Mouse (Mus musculus): Measurements from ENCODE around the gene Prickle1.

Gene Prickle1

DNA sequence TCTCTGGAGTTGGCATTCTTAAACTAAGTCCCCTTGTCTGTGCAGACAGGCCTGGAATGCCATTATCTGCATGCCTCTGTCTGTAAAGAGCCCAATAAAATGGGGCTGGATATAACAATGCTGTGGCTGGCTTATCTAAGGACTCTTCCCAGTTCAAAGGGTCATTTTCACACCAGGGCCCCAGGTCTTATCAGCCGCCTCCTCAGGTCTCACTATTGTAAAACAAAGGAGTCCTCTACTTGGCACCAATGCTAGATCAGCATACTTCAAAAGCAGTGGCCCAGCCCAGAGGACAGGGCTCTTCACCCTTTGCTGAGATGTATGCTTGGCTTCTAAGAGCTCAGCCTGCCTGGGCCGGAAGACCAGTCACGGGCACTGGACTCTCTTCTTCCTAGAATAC lies 56.3 kb downstream of the Prickle1 start:
- DNase-seq: no peak

GRCm38 (mm10) chr15:93538551-93539205 lies 57.0 kb downstream of the Prickle1 start:
- no peak for DNase-seq

GRCm38 (mm10) chr15:93537745-93538144 lies 57.9 kb downstream of the Prickle1 start:
- no peak for DNase-seq

DNA sequence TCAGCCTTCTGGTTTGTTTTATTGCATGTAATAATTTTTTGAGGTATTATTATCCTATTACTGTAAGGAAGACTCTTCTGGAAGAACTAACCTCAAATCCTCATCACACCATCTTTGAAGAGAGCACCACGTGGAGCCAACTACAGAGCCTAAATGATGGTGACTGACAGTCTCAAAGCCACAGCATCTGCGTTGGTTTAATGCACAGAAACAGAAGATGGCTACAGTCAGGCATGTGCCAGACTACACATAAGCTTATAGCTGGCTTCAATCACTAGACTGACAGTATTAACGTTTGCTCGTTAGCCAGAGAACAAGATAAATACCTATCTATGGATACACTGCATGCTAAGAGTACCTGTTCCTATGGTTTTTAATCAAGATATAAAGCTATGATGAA lies 59.5 kb downstream of the Prickle1 start:
- no peak for DNase-seq

DNA sequence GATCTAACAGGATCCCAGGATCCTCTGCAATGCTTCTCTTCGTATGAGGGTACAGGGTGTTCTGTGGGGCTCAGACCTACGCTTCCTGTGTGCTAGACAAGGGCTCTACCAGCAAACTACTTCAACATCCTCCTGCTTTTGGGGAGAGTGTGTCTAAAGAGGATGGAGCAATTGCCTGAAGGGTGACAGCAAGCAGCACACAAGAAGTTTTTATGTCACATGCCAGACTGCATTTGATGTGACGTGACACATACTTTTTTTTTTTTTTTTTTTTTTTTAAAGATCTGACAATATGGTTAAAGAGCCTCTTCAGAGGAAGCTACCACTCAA lies 65.0 kb downstream of the Prickle1 start:
- DNase-seq: no peak

DNA sequence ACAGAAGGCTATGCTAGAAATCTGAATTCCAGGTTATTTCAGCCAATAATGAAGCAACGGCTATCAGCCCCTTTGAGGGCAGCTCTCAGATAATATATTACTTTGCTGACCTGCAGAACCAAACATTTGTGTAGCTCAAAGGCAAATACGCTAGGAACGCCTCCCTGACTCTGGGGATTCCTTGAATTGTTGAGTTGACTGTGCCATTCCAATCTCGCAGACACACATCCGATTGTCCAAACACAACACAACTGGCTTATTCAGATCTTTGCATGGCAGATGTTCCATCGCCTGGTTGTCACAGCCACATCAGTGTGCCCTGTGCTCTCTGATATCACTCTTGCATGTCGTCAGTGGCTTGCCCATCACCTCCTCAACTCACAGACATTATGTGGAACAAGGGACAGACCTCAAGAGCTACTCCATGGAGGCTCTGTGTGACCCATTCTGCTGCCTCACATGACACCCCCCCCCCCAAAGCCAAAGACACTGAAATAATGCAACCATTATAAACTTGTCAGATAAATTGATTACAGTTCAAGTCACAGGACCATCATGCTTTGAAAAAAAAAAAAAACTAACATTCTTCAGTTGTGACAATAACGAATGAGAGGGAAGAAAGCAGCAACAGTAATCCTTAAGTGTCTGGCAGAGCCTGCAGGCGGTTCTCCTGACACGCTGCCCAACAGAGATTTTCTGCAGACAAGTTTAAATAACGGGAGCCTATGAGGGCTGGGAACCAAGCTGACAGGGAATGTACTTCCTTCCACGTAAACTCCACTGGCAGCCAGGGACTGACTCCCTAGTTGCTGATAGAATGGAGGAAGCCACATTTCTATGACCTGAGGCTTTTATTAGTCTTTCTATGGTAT lies 65.6 kb downstream of the Prickle1 start:
- DNase-seq: no peak

DNA sequence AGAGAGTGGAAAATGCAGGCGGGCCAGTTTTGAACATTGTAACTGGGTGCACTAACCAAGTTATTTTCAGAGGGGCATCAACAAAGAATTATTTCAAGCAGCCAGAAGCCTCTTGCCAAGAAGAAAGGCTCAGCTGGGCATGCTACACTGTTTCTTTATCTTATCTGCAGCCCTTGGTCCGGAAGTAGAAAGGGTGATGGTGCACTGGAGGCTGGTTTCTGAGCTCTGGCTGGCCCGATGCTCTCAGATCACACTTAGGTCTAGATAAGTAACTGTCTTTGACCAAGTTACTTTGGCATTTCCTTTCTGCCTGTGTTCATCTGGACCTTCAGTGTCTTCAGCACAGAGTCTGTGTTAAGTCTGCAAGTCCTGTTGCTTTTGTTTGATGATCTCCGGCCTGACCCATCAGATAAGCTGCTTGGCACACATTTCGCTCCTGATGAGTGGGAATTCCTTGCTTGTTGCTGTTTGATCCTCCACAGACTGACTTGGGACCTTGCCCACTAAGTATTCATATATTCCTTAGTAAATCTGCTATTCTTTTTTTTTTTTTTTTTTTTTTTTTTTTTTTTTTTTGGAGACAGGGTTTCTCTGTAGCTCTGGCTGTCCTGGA lies 70.3 kb downstream of the Prickle1 start:
- no peak for DNase-seq

GRCm38 (mm10) chr15:93521787-93522180 lies 73.9 kb downstream of the Prickle1 start:
- DNase-seq: no peak

GRCm38 (mm10) chr15:93521088-93521786 lies 74.5 kb downstream of the Prickle1 start:
- no peak for DNase-seq

- peak; percentile 56 for DNase-seq
These were observed 75.6 kb downstream of the Prickle1 start for GRCm38 (mm10) chr15:93519836-93520826.

- DNase-seq: peak; percentile 87
These were observed 76.5 kb downstream of the Prickle1 start for GRCm38 (mm10) chr15:93518941-93519835.

DNA sequence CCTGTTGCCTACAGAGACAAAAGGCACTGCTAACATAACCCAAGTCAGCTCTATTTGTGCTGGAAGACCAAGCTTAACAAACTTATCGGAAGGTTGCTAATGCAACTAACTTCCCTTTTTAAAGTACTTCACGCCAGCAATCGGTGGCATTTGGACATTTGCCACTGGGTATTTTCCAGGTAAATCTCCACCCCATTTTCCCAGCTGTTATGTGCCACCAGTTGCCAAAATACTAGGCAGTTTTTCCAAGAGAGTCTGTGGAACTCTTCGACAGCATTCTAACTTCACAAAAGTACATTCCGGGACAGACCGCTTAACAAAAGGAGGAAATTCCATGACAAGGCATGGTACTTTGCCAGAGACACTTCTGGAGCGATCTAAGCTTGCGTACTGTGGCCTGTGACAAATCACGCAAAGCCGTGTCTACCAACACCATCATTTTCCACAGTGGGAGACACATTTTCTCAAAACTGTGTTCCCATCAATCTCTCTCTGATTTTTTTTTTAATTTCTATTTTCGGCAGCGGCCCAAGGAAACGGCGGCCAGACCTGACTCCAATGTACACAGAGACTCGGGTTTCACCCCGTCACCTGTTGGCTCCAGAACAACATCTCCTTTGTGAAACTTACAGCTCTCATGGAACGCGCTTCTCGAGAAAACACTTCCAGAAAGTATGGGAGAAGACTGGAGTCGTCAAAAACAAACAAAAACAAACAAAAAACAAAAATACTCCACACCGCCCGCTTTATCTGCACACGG lies 77.4 kb downstream of the Prickle1 start:
- peak; percentile 40 for DNase-seq

DNA sequence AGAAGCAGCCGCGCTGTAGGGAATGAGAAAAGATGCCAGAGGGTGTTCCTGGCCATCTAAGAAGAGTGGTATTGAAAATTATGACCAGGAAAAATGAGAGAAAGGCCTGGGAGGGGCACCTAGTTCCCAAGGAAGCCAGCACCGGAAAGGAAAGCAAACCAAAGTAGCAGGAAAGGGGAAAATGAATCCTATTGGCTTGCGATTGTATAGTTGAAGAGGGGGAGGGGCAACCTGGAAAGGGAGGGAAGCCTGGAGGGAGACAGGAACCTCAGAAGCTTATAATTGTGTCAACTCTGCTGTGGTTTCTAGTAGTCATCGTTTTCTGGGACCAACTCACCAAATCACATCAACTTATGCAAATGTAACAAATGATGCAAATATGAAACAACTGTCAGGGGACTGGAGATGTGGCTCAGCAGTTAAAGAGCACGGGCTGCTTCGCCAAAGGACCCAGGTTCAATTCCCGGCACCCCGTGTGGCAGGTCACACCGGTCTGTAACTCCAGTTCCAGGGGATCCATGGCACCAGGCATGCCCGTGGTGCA lies 78.6 kb downstream of the Prickle1 start:
- no peak for DNase-seq

DNA sequence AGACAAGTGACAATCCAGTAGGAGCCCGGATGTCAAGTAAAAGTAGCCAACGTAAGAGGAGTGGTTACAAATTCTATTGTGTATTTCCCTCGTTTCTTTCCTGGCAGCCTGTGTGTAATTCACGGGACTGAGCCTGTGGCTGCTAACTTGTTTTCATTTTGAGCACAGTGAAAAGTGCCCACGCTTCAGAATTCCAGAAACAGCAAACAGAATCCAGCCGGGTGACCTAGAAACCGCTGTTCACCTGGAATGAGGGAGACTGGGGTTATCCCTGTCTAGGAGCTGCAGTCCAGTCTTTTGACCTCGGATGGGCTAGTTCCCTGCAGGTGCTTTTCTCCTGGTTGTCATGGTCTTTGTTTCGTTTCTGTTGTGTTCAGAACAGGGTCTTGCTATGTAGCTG lies 80.4 kb downstream of the Prickle1 start:
- DNase-seq: no peak

- no peak for DNase-seq
These were observed 81.8 kb downstream of the Prickle1 start for GRCm38 (mm10) chr15:93513939-93514341.

- no peak for DNase-seq
These were observed 83.3 kb downstream of the Prickle1 start for GRCm38 (mm10) chr15:93512437-93512836.

DNA sequence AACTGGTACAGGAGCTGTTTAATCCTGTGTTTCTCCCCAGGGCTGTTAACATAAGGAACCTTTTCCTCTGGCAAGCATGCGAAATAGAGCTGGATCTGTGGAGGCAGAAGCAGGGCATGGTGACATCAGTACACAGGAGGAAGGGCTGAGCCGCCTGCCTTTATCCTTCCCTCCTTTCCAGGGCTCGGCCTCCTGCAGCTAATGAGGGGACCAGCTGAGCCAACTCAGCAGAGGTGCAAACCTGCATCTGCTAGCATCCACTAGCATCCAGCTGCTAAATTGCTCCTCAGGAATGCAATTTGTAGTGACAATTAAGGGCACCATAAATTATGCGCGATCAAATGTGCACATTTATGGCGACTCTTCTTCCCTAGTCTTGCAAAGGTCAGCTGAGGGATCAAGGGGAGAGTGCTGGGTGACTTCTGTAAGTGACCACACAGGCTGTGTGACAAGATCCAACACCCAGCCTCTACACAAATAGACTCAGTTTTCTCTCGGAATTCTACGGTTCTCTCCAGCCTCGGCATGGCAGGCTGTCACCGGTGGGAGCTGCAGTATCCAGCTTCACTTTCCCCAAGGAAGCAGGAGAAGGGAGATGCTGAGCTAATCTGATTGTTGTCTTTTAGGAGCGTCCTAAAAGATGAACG lies 84.9 kb downstream of the Prickle1 start:
- DNase-seq: peak; percentile 55

- no peak for DNase-seq
These were observed 90.9 kb downstream of the Prickle1 start for GRCm38 (mm10) chr15:93504808-93505207.

DNA sequence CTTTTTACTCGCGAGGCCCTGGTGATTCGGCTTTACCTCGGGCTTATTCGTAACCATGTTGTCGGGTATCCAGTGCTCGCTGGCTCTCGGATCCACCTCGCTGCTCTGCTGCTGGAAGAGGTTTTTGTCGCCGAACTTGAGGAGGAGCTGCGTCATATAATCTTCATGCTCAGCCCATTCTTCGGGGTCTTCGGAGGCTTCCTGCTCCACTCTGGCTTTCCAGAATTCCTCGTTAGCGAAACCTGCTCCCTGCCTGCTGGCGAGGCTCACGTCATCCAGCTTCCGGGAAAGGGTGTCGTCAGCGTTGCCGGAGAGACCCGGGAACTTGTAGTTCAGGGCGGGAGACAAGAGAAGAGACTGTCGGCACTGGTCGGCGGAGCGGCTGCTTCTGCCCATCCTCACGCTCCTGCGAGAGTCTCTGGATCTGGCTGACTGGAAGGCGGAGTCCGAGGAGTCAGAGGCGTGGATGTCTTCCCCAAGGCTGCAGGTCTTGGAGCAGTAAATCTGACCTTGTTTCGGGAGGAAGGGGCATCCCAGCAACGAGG lies 92.4 kb downstream of the Prickle1 start:
- no peak for DNase-seq

Measured in retina, postnatal 1 day (tissue).